Mouse (Mus musculus): ENCODE measurements around the gene Pnpla3.

The Pnpla3 gene

DNA sequence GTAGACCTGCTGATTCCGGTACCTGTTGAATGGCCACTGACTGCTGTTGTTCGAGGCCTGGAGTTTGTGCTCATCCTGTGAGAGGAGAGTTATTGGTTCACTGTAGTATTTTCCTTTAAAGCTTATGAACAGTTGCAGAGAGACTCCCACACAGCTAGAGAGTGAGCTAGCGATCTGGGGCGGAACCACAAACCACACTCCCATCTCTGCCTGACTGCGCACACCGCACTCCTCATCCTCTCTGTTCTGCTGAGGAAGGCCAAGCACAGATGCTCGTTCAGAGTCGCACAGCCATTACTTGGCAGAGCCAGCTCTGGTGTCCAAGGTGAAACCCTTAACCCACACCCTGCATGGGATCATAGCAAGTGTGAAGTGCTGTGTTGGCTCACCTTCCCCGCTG lies 11.1 kb downstream of the Pnpla3 start:
- no peak for DNase-seq

DNA sequence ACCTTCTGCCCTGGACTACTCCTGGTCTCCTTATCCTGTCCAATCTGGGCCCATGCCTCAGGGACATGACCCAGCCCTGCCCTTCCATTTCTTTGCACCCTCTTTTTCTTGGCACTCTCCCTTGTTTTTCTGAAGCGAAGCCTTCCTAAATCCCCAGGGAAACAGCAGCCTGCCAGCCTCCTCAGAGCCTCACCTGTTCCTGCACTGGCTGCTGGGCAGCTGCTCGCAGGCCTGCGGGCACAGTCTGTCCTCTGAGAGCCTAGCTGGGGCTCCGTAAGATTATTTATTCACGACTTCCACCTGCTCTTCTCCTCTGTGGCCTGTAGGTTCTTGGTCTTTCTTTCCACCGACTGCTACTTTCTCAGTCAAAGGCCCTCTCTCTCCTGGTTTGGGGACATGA lies 14.4 kb downstream of the Pnpla3 start:
- no peak for DNase-seq

DNA sequence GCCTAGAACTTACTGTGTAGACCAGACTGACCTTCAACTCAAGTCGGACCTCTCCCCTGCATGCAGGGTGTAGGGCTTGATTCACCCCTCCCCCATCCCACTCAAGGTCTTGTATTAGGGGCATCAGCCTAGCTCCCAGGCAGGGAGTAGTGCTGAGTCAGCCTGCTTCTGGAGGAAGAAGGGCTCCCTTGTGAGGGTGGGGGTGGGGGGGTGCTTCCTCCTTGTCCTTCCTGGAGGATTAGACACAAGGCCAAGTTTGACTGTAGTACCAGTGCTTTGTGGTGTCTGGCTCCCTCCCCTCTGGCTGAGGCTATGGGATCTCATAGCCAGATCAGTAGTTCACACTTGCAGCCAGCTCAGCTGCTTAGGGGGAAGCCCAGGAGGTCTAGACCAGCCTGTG lies 16.3 kb downstream of the Pnpla3 start:
- no peak for DNase-seq

DNA sequence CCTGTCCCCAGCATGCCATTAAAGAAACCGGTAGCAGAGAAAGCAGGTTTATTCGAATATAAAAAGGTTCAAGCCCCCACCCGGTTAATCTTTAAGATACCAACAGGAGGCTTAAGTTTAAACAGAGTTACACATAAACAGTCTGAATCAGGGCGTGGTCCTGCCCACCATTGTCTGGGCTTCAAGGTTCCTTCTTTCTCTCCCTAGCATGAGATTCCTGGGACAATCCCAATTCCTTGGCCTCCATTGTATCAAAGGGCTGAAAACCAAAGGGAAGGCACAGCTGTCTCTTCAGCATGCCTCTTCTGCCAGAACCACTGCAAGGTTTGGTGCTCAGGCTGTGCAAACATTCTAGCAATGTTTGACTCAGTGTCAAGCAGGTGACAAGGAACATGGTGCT lies 18.6 kb downstream of the Pnpla3 start:
- DNase-seq = no peak

DNA sequence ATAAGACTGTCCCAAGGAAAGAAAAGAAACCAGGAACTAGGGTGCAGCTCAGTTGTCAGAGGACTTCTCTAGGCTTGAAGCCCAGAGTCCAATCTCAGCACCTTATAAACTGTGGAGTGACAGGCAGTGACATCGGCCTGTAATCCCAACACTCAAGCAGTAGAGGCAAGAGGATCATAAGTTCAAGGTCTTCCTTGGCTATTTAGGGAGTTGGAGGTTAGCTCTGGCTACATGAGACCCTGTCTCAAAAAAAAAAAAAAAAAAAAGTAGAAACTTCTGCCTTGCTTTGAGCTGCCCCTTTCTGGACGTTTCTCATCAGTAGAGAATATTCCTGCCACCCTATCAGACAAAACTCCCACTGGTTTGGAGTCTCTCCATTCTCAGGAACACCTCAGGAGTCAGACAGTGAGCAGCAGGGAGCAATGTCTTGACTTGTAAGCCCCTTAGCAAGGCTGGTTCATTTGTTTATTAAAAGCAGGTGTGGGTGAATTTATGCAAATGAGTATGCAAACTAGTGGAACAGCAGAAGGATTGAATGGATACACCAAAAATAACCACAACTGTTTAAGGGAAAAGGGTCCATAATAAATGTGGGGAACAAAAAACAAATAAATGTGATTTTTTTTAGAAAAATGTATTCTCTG lies 21.4 kb downstream of the Pnpla3 start:
- DNase-seq = no peak

DNA sequence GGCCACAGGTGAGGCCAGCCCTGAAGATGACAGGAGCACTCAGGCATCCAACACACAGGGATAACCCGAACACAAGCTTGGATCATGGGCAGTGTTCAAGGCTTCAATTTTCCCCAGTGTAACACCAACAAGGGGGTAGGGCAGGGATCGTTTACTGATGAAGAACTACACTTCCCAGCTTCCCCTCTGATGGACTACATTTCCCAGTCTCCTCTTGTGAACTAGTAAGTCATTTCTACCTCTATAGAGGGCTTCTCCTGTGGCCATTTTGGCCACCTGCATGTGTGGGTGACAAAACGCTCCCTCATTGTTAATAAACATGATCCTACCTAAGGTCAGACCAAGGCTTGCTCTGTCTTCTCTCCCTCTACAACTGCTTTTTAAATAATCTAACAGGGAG lies 22.2 kb downstream of the Pnpla3 start:
- DNase-seq = no peak

DNA sequence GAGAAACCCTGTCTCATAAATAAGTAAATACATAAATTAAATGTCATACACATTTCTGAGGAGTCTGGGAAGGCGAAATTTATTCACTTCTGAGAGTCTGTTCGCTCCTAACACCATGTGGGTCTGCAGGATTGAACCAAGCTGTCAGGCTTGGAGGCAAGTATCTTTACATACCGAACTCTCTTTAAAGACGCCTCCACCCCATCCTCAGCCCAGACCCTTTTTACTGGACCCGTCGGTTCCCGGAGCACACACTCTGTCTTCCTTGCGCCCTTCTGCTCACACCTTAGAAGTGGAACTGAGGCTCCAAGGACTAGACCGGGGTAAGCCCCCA lies 24.1 kb downstream of the Pnpla3 start:
- no peak for DNase-seq

DNA sequence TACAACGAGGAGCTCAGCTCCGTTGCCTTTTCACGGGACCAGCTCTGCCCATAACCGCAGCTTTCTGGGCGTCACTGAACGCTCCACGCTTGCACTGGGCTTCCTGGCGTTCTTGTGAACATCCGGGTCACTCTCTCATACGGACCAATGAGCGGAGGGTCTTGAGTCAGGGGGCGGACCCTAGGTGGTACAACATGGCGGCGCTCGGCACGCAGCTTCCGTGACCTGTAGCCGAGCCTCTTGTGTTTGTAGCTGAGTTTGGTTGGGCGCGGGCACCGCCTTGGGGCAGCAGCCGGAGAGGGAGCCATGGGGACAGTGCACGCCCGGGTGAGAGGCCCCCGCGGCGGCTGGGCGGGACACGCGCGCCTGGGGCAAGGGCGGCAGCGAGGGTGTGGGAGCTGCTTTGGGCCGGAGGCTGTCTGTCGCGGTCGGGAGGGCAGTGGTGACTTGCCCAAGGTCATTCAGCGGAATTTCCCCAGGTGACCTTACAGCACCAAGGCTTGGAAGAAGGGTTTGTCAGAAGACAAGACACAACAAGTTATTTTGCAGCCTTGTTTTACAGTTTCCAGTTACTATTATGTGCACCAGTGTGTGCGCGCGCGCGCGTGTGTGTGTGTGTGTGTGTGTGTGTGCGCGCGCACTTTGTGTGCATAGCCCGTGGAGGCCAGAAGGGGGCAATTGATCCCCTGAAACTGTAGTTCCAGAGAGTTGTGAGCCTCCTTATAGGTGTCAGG lies 24.6 kb downstream of the Pnpla3 start, which contains the start of gene Samm50:
Gene Samm50 (plus strand): TSS at position 184 of the 734 bp plus-strand sequence.
- DNase-seq = peak; percentile 92 to 93

DNA sequence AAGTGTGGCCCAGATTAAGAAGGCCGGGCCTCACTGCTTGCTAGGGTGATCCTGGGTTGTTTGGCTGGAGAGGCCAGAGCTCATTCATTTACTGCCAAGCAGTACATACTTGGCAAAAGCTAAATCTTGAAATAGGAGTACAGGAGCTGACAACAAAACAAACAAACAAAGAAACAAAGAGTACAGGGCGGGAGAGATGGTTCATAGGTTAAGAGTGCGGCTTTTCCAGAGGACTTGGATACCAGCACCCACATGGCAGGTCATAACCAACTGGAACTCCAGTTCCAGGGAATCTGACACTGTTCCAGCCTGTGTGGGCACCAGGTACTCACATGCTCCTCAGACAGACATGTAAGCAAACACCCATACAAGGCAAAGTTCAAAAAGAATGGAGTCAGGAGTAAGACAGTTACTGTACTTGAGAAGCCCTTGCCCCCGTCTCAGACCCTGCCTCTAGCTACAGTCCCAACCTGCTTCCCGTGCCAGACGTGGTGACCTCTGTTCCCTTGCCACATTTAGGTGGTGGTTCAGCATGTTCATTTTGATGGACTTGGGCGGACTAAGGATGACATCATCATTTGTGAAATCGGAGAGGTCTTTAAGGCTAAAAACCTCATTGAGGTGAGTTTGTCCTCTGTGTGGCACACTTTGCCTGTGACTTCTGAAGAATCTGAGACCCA lies 29.0 kb downstream of the Pnpla3 start:
- peak in 1 of 2 experiments; percentile 35 for DNase-seq

DNA sequence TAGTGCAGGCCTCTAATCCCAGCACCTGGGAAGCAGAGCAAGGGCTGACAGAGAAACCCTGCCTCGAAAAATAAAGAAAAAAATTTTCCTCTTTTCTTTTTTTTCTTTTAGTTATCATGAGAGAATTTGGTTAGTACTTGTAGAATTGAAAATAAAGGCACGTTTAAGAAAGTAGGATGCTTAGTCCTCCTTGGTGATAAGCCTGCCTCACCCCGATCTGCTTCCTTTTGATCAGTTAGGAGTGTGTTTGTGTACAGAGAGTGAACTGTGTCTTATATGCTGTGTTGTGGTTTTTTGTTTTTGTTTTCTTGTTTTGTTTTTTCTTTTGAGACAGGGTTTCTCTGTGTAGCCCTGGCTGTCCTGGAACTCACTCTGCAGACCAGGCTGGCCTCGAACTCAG lies 39.7 kb downstream of the Pnpla3 start:
- no peak for DNase-seq

DNA sequence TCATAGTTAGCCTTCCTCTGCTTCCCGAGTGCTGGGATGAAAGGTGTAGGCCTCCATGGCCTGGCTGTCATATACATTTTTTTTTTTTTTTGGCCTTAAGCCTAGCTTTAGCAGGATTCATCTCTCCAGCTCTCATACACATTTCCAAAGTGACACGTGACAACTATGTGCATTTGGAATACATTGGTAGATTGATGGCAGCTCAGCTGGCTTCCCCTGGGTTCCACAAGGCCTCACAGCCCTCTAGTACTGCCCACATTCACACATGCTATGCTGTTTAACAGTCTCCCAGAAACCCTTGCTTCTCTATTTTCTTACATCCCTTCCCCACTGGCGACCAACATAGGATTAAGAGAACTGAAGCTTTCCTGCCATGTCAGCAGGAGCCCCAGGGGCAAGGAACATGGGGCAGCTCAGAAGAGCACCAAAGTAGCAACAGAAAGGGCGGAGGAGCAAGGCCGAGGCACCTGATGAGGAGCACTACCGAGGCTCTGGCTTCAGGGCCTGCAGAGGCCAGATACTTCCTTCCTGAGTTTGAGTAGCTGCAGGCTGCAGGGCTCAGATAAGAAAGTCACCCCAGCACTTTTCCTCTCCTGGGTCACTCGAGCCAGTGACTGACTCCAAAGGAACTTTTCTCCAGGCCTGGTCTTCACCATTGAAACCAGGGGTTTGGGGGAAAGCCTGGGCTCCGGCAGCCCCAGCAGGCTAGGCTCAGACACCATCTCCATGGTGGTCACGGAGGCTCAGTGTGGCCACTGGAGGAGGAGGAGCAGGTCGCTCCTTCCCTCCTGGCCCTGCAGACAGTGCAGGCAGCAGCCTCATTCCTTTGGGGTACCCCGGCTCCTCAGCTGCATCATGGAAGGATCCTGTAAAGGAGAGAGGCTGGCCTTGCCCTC lies 42.1 kb downstream of the Pnpla3 start:
- DNase-seq = no peak

DNA sequence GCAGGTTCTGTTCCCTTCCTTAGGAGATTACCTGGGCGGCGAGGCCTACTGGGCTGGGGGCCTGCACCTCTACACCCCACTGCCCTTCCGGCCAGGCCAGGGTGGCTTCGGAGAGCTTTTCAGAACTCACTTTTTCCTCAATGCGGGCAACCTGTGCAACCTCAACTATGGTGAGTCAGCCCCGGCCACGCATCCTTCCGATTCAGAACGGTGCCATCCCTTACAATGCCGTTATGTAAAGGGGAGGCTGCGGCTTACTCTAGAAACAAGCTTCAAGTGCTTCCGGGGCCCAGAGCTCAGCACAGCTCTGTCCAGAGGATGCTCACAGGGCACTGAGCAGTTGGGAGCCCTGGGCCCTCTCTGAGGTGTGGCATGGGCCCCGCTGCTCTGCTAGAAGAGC lies 42.8 kb downstream of the Pnpla3 start:
- no peak for DNase-seq

DNA sequence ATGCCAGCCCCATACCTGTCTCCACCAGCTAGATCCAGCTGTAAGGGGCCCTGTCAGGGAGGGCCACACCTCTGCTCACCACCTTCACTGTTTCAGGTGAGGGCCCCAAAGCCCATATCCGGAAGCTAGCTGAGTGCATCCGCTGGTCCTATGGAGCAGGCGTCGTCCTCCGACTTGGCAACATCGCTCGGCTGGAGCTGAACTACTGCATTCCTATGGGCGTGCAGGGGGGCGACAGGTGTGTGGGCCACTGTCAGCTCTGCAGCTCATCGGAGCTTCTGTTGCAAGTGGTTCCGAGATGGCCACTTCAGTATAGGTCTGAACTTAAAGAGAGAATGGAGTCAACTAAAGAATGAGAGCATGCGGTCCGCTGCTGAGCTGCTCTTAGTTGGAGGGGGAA lies 43.3 kb downstream of the Pnpla3 start:
- DNase-seq = no peak

DNA sequence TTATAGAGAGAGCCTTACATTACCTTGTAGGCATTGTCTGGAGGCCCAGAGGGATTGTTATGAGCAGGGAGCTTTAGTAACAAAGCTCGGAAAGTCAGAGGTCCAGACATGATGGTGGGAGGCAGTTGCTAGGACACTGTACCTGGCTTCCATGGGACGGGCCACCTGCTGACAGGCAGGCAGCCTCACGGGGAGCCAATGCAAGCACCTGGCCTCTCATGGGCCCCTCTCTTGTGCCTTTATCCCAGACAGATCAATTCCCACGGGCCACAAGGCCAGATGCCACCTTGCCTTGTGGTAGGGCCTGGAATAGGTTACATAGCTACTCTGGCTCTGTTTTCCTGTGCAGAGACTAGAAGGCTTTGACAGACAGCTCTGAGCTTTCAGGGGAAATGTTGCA lies 43.9 kb downstream of the Pnpla3 start:
- no peak for DNase-seq

DNA sequence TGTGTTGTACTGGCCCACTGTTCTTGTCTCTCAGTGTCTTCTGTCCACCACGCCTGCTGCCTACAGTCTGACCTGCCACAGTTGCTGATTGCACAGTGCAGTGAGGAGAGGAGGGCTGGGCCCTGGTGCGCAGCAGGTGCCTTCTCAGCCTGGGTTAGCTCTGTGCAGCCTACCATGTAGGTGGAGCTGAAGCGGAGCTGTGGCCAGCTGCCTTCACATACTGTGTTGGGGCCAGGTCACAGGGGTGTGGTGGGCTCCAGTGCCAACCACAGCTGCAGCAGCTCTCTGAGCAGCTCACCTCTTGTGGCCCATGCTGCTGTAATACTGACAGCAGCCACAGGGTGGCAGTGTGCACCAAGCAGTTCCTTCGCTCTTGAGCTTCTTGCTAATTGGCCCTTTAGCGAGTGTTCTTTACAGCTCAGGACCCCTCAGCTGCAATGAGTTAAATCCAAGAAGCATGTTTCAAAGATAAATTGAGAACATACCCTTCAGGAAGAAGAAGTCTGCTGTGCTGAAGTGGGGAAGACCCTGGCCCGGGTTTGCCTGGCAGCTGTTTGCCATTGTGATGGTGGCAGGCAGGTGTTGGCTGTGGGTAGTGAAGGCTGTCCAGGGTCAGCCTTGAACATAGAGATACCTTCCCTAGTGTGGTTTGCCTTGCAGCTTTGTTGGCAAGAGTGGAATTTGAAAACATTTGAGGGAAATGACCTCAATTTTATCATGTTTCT lies 44.6 kb downstream of the Pnpla3 start:
- peak; percentile 70 to 77 for DNase-seq

DNA sequence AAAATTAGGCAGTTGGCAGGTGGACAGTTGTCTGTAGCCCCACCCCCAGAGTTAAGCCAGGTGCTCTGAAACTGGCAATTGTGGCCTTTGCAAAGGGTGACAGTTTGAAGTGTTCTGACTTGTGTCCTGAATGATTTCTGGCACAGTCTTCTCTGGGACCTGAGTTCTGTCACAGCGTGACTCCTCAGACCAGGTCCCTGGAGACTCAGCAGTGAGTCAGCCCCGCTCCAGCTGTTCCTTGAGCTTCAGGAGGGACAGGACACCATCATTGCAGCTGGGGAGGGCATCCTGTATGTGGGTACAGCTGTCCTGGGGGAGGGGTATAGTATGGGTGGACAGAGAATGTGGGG lies 45.1 kb downstream of the Pnpla3 start:
- DNase-seq = no peak

DNA sequence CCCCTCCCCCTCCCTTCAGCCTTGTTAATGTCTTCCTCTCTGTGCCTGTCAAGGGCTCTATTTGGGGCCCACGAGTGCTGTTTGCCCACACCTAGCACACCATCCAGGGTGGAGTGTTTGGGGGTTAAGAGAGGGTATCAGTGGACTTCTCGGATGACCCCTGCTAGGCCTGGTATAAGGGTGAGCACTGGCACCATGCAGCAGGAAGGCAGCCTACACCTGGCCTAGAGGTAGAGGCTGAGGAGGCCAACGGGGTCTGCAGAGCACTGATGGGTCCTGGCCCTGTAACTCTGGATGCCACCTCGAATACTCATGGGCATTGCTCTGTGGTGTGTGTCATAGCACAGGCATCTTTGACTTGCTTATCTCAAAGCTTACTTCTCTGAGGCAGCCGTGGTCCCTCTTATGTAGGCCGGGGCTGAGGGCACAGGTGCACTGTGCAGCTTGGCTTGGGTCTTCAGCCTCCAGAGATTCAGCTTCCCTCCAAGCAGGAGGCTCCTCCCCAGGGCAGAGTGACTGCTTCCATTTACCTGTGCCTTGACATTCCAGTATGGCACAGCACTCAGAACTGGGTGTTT lies 45.6 kb downstream of the Pnpla3 start:
- no peak for DNase-seq

DNA sequence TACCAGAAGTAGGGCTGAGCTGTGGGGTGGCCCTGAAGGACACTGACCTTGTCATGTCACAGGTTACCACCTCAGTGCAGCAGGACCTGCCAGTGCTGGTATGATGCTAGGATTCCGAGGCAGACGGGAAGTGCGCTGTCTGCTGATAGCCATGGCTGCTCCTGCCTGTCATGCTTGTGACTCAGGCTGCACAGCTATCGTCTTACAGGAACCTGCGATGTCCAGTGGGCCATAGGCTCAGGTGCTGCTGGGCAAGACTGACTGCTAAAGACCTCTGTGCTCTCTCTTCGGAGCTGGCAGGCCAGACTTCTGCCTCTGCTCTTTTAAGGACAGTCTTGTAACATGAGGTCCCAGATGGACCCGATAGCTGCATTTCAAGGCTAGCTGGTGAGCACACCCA lies 46.8 kb downstream of the Pnpla3 start:
- no peak for DNase-seq

DNA sequence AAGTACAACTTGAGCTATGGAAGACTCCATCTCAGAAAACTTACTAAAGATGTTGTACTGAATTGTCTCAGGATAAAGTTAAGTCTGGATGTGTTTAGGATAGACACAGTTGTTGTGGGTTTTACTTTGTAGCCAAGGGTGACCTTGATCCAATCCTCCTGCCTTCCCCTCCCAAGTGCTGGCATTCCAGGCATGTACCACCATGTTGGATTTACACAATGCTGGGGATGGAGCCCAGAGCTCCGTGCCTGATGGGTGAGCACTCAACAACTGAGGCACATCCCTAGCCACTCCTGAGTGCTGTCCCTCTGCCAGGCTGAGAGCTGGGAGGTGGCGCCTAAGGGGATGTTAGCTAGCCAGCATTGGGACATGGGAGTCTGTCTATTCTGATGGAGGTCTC lies 47.6 kb downstream of the Pnpla3 start:
- no peak for DNase-seq

DNA sequence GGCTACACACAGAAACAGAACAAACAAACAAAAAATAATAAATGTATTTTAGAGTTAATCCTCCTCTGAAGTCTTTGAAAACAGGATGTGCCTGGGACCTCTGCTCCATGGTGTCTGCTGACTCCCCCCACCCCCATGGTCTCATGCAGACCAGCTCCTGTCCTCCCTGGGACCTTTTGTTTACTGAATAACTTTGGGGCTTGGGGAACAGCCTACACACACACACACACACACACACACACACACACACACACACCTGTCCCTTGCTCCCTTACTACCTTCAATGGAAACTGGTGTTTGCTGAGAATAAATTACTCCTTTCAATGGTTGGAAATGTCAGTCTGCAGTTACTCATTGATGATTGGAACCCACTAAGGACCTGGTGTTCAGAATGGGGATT lies 48.4 kb downstream of the Pnpla3 start:
- DNase-seq = no peak

DNA sequence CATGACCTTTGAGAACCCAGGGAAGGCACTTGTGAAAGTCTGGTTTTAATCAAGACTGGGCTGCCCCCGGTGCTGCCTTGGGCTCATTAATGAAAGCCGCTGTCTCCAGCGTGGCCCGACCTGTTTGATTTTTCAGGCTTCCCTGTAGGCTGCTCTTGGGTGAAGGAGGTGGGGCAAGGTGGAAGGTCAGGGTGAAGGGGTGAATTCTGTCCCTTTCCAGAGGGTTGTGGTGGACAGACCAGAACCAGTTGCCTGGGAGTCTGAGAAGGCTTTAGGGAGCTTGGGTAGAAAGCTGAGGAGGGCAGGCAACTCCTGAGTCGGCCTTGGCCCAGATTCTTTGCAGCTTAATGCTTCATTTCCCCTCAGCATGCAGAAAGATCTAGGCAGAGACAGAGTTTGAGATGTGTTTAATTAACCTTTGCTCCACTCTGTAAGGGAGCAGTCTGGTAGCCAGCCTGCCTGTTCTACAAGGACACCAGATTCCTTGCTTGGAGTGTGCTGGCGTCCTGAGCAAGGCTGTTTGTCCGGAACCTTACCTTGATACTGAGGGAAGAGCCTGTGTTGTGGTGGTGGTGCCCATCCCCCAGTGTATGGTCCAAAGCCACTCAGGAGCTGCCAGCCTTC lies 48.9 kb downstream of the Pnpla3 start:
- DNase-seq = no peak
